Mouse (Mus musculus) intestine, embryonic 14.5 days (tissue): ENCODE results near the gene Chrdl1. TPM values are rescaled to one million over a fixed set of nuclear protein-coding genes. Genes with fewer than 3 reads are reported as not detected.

Source experiments
- ATAC-seq: fragments of 200-750 bp; cut with Nextera tagmentation; replicated peaks from 2 replicates; pipeline ENCODE4 v1.8.0; 2017; ENCODE audit warnings: low read depth, moderate number of reproducible peaks, moderate TSS enrichment, moderate library complexity; ENCODE audit not compliant: low FRiP score, low TSS enrichment
- DNase-seq: peaks from one replicate; pipeline ENCODE4 v3.0.0-alpha.2; 2018; ENCODE audit warnings: low spot score
- H3K27ac ChIP-seq: fragments of 300-500 bp; sonication (generic); 2 replicates; pipeline ENCODE4 v1.5.1; 2014; ENCODE audit warnings: low read depth, mild to moderate bottlenecking, control low read depth
- H3K27me3 ChIP-seq: fragments of 300-500 bp; sonication (generic); replicated peaks from 2 replicates; pipeline ENCODE4 v1.6.1; 2014; ENCODE audit warnings: low read length, control low read depth; ENCODE audit not compliant: control insufficient read depth, insufficient read depth
- H3K36me3 ChIP-seq: fragments of 300-500 bp; sonication (generic); 2 replicates; pipeline ENCODE4 v1.6.1; 2014; ENCODE audit warnings: low read length, control low read depth; ENCODE audit not compliant: control insufficient read depth, insufficient read depth
- H3K4me1 ChIP-seq: fragments of 300-500 bp; sonication (generic); replicated peaks from 2 replicates; pipeline ENCODE4 v1.6.1; 2014; ENCODE audit warnings: low read length, control low read depth, mixed read lengths; ENCODE audit not compliant: control insufficient read depth, insufficient read depth
- H3K4me2 ChIP-seq: fragments of 300-500 bp; sonication (generic); 2 replicates; pipeline ENCODE4 v1.6.1; 2014; ENCODE audit warnings: low read length
- H3K4me3 ChIP-seq: fragments of 300-500 bp; sonication (generic); 2 replicates; pipeline ENCODE4 v1.5.1; 2014; ENCODE audit warnings: low read depth, low read length, control low read depth, mixed read lengths
- H3K9ac ChIP-seq: fragments of 300-500 bp; sonication (generic); 2 replicates; pipeline ENCODE4 v1.6.1; 2014; ENCODE audit warnings: mild to moderate bottlenecking, low read length
- H3K9me3 ChIP-seq: fragments of 300-500 bp; sonication (generic); 2 replicates; pipeline ENCODE4 v1.6.1; 2016; ENCODE audit warnings: low read length, control low read depth; ENCODE audit not compliant: control insufficient read depth
- WGBS: fragments of 180-500 bp; shearing (Covaris S2); extraction: QIAGEN DNeasy Blood & Tissue Kit; methylation state at CpG from one replicate; pipeline ENCODE4 v1.1.7; 2014; 5-methylcytosine and 5-hydroxymethylcytosine counted together
- polyA plus RNA-seq: library from polyadenylated mRNA; unstranded; fragments of >200 nt; fragmentation: Nextera tagmentation; extraction: Ambion mirVana; gene quantifications from 2 replicates; pipeline ENCODE4 v1.2.1, GENCODE M21; 2014

Chrdl1 gene
- polyA plus RNA-seq: 11.6 and 12.8 TPM in 2 replicates

DNA sequence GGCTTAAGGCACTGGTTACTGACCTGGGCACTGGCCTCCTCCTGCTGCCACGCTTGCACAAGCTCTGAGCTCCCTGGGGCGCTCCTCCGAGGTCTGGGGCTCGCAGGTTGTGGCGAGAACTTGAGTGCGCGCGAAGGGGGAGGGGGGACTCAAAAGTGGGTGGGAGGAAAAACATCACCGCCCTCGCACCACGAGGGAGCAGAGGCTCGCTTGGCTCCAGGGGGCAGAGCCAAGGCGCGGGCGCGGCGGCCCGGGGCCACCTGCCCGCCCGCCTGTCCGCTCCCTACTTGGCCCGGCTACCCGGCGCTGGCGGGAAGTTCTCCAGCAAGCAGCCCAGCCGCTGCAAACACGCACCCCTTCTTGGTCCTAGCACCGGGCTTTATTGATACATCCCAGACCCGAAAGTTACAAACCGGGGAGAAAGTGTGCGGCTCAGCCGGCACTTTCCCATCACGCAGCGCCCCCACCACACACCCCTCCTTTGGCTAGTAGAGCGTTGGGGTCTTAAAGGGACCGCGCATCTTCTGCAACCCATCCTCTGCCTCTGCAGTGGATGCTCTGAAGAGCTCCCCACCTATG, at the start of gene Chrdl1:
Chrdl1 (minus strand) TSS at position 472 of the 579 bp plus-strand sequence.
- 19% methylated on average over 28 of the region's 37 CpGs for WGBS
- Histone ChIP-seq H3K36me3 (no peaks in the 10 kb centered on the region), H3K4me2 (peak within 1 kb of the TSS; percentile 49), H3K4me3 (peak within 1 kb of the TSS; percentile 32), H3K27me3 (peaks cover 34% of the 10 kb centered on the region), H3K9me3 (no peaks in the 10 kb centered on the region), H3K9ac (peak within 1 kb of the TSS; percentile 25; the same call in 1 of the 2 replicates), H3K27ac (no peak within 1 kb of the TSS), H3K4me1 (no peaks in the 10 kb centered on the region)
- DNase-seq: peak; percentile 54
- ATAC-seq: peak; percentile 40; the same call in 1 of the 2 replicates

DNA sequence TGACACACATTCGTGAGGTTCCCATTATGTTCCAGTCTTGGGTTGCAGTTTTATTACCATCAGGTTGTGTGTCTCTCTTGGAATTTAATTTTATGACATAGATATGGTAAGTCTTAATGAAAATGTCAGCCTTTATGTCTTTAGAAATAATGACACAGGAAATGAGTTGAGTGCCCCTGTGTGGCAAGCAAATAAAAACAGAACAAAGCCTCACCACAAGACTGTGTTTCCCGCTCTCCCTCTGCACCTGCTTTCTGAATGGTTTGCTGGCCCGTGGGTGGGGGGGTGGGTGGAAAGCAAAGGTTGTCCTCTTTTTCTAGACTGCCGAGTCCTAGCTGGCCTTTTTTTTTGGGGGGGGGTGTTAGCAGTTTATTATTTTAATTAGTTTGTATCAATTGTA, 48.6 kb upstream of the Chrdl1 start:
- no peaks in the 10 kb centered on the region for H3K36me3 ChIP-seq
- no peak for DNase-seq

DNA sequence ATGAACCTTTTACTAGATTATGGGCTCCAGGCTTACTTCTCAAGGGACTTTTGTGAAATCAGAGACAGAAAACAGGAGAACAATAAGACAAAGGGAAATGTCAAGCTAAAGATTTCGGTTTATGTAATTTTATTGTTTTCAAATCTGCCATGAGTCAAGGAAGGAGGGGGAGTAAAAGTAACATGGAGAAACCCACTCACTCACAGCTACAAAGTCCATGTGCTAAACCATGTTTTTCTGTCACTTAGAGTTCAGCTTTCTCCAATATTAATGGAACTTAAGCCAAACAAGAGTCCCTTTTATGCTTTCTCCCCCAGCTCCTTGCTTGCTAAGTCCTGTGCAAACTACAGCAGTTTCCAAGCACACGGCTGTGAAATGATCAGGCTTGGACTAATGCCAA, 10.5 kb upstream of the Chrdl1 start:
- Histone ChIP-seq H3K27me3 (no peaks in the 10 kb centered on the region), H3K4me3 (no peak overlapping the region), H3K27ac (no peak overlapping the region), H3K36me3 (no peaks in the 10 kb centered on the region), H3K4me2 (no peak overlapping the region), H3K9ac (no peak overlapping the region), H3K4me1 (no peaks in the 10 kb centered on the region), H3K9me3 (no peaks in the 10 kb centered on the region)
- WGBS: 48% methylated on average over 2 of the region's 2 CpGs
- DNase-seq: no peak
- no peak for ATAC-seq

More for the DNA sequence above, 48.6 kb upstream of the Chrdl1 start:
- H3K9ac ChIP-seq: no peak overlapping the region
- no peaks in the 10 kb centered on the region for H3K4me1 ChIP-seq
- H3K27ac ChIP-seq: no peak overlapping the region
- 53% methylated on average over 4 of the region's 4 CpGs for WGBS
- no peak overlapping the region for H3K4me3 ChIP-seq
- 0 out of 2 replicates have a peak, but pooled peaks cover 7% of the 10 kb centered on the region for H3K27me3 ChIP-seq
- H3K9me3 ChIP-seq: no peaks in the 10 kb centered on the region
- ATAC-seq: no peak
- no peak overlapping the region for H3K4me2 ChIP-seq

DNA sequence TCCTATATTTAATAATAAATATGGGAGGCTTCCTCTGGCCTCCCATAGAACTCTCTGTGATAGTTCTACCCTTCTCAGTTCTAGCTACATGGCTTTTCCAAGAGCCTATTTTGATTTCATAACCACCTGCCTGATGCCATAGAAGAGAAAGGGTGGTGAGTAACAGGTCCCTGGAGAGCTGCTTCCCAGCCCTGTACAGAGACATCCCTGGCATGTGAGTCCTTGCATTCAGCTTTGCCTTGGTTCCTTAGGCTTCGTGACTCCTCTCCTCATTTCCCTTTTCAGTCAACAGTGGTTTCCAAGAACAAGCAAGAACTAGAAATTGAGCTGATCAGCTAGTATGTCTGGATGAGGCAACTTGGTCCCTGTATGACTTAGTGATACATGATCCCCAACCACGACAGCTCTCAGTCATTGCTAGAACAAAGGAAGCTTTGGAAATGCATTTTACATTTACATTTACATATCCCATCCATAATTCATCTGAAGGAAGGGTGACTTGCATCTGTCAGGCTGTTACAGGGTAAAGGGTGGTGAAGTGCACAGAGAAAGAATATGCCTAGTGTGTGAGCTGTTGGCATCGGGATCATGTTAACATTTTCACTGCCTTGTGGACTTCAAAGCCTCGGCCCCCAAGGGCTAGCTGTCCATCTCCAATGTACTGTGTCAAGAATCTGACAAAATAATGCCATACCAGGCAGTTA, 27.7 kb downstream of the Chrdl1 start:
- DNase-seq: no peak
- WGBS: 72% methylated on average over 4 of the region's 4 CpGs
- H3K9me3 ChIP-seq: 0 out of 2 replicates have a peak, but pooled peaks cover 2% of the 10 kb centered on the region
- H3K36me3 ChIP-seq: no peaks in the 10 kb centered on the region
- H3K4me3 ChIP-seq: no peak overlapping the region
- H3K27ac ChIP-seq: no peak overlapping the region
- H3K4me1 ChIP-seq: no peaks in the 10 kb centered on the region
- no peak for ATAC-seq
- no peak overlapping the region for H3K4me2 ChIP-seq
- H3K9ac ChIP-seq: no peak overlapping the region
- no peaks in the 10 kb centered on the region for H3K27me3 ChIP-seq

DNA sequence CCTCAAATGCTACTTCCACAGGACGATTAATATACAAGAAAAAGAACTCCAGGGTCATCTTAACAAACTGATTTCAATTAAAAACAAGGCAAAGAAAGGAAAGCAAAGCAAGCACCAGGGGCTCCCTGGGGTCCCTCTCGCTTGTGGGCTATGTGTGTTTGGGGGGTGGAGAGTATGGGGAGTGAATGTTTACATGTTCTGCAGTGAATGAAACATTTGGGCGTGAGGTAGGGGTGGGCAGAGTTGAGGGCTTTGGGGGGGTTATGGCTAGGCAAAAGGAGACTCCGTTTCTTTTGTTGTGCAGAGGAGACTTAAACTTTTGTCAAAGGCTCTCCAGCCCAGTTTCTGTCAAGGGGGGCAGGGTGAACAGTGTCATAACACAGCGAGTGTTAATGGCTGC, 46.8 kb downstream of the Chrdl1 start:
- no peak for DNase-seq
- H3K4me3 ChIP-seq: no peak overlapping the region
- no peak for ATAC-seq
- H3K9me3 ChIP-seq: no peaks in the 10 kb centered on the region
- H3K27me3 ChIP-seq: no peaks in the 10 kb centered on the region
- no peak overlapping the region for H3K27ac ChIP-seq
- H3K9ac ChIP-seq: no peak overlapping the region
- WGBS: 47% methylated on average over 5 of the region's 5 CpGs
- H3K4me1 ChIP-seq: no peaks in the 10 kb centered on the region
- H3K36me3 ChIP-seq: no peaks in the 10 kb centered on the region
- H3K4me2 ChIP-seq: no peak overlapping the region

DNA sequence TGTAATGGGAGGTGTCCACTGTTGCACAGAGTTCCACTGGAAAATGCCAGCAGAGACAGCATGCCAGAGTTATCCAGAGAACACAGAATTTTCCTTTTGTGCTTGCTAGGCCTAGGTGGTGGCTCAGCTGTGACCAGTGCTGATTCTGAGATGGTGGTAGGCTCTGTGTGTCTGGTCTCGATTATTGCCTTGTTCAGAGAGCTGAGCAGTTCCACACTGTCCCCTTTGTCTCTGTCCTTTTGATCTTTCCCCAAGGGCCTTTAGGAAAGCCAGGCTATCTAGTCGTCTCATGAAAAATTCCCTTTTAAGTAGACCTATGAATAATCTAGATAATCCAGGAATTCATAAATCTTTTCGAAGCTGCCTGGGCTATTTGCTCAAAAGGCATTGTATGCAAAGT, 47.3 kb downstream of the Chrdl1 start:
- H3K9ac ChIP-seq: no peak overlapping the region
- no peaks in the 10 kb centered on the region for H3K9me3 ChIP-seq
- no peak for ATAC-seq
- no peaks in the 10 kb centered on the region for H3K27me3 ChIP-seq
- WGBS: 45% methylated on average over 3 of the region's 3 CpGs
- H3K27ac ChIP-seq: no peak overlapping the region
- H3K4me2 ChIP-seq: no peak overlapping the region
- no peak overlapping the region for H3K4me3 ChIP-seq
- DNase-seq: no peak
- H3K36me3 ChIP-seq: no peaks in the 10 kb centered on the region
- H3K4me1 ChIP-seq: no peaks in the 10 kb centered on the region

DNA sequence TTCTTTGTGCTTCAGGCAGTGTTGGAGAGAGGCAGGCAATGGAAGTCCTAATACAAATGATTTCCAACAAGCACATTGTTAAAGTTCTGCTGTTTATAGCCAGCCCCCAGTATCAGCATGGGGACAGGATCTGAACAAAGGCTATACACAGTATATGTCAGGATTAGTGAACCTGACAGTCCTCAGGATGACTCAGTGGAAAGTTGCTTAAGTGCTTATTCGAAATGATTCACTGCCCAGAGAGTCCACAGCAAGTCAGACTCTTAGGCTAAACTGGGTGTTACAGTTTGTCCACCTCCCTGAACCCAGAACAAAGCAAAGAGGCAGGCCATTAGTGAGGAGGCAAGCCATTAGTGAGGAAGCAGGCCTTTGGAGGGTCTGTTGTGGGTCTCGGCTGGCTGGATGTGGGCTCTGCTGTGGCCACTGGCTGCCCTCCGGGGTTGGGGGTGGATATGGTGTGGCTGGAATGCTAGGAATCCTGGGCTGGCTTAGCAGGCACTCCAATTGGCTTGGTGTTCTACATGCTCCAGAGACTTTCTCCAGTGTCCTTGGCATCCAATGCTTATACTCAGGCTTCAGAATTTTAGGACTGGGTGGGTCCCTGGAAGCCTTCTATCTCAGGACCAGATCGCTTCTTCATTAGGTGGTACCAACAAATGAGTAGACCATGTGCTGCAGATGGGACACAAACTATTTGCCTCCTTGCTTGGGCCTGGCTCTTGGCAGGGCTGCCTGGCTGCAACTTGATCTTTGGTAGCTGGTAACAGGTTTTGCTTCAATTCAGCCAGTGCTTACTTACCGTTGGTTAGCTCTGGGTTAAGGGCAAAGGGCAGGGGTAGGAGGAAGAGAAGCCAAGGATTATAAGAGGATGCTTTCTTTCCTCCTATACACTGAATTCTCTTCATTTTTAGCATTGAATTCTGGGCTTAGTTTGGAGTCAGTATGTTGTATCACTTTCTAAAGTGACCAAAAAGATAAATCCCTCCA, 49.3 kb downstream of the Chrdl1 start:
- H3K9ac ChIP-seq: no peak overlapping the region
- no peak overlapping the region for H3K27ac ChIP-seq
- ATAC-seq: no peak
- no peak overlapping the region for H3K4me2 ChIP-seq
- DNase-seq: no peak
- 37% methylated on average over 5 of the region's 5 CpGs for WGBS
- H3K27me3 ChIP-seq: 0 out of 2 replicates have a peak, but pooled peaks cover 4% of the 10 kb centered on the region
- H3K36me3 ChIP-seq: no peaks in the 10 kb centered on the region
- no peaks in the 10 kb centered on the region for H3K9me3 ChIP-seq
- no peaks in the 10 kb centered on the region for H3K4me1 ChIP-seq
- no peak overlapping the region for H3K4me3 ChIP-seq

DNA sequence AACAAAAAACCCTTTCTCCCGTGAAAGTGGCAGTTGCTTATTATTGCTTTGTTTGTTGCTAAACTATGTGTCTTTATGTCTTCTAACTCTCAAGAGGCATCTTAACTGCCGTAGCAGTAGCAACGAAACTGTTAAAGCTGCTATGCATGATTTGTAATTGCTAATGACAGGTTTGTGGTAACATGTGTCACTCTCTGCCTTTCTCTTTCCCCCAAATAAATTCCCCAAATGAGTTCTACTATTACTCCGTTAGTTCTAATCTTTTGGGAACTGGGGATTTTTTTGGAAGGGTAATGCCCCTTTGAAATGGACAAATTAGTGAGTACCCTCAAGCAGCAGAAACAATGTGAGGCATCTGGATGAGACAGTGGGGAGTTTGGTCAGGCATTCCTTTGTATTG, 55.9 kb downstream of the Chrdl1 start:
- Histone ChIP-seq H3K9me3 (no peaks in the 10 kb centered on the region), H3K4me3 (no peak overlapping the region), H3K4me1 (no peaks in the 10 kb centered on the region), H3K27me3 (0 out of 2 replicates have a peak, but pooled peaks cover 11% of the 10 kb centered on the region), H3K4me2 (no peak overlapping the region), H3K9ac (no peak overlapping the region), H3K27ac (no peak overlapping the region), H3K36me3 (no peaks in the 10 kb centered on the region)
- 51% methylated on average over 4 of the region's 4 CpGs for WGBS
- no peak for DNase-seq
- no peak for ATAC-seq
